Mouse (Mus musculus) spleen, adult 2 months (tissue): ENCODE measurements at regions not wholly inside any gene's neighbourhood (a gene's known extent, or its start where the extent isn't known, plus 50 kb on each side); places are given as distances from the start of the nearest gene placed in this dataset.

Source experiments
- DNase-seq, 2 experiments: peaks; one replicate each; pipeline versions ENCODE4 v3.0.0 to v3.0.0-alpha.2; 2012 to 2021; ENCODE audit warnings: low spot score in 2 of 2, low read depth in 1 of 2
- H3K27ac ChIP-seq: fragments of 200-500 bp; 2 replicates; pipeline ENCODE4 v1.5.1; 2012; ENCODE audit warnings: low read length, inconsistent platforms; ENCODE audit not compliant: insufficient read depth
- H3K27me3 ChIP-seq: fragments of 200-500 bp; 2 replicates; pipeline ENCODE4 v1.6.1; 2012; ENCODE audit warnings: mild to moderate bottlenecking, moderate library complexity, low read length, inconsistent platforms; ENCODE audit not compliant: control insufficient read depth, insufficient read depth
- H3K36me3 ChIP-seq: fragments of 200-500 bp; 2 replicates; pipeline ENCODE4 v1.6.1; 2012; ENCODE audit warnings: mild to moderate bottlenecking, low read length, inconsistent platforms; ENCODE audit not compliant: control insufficient read depth, insufficient read depth
- H3K4me1 ChIP-seq: fragments of 200-500 bp; 2 replicates; pipeline ENCODE4 v1.6.1; 2011; ENCODE audit warnings: inconsistent platforms; ENCODE audit not compliant: control insufficient read depth, insufficient read depth, insufficient read length
- H3K4me3 ChIP-seq: fragments of 200-500 bp; 2 replicates; pipeline ENCODE4 v1.5.1; 2011; ENCODE audit warnings: mild to moderate bottlenecking, inconsistent platforms; ENCODE audit not compliant: insufficient read depth, insufficient read length; ENCODE audit errors: extremely low read depth
- CTCF ChIP-seq: fragments of 200-500 bp; IDR thresholded peaks from 2 replicates; pipeline ENCODE4 v1.5.1; 2011; ENCODE audit warnings: mild to moderate bottlenecking, inconsistent platforms; ENCODE audit not compliant: insufficient read depth, insufficient read length, insufficient replicate concordance; ENCODE audit errors: extremely low read depth
- POLR2A ChIP-seq: fragments of 200-500 bp; IDR thresholded peaks from 2 replicates; pipeline ENCODE4 v1.6.1; 2011; ENCODE audit warnings: low read depth, low read length, inconsistent platforms
- WGBS: fragments of 180-500 bp; shearing (Covaris S2); methylation state at CpG from one replicate; pipeline ENCODE4 v1.1.7; 2018; 5-methylcytosine and 5-hydroxymethylcytosine counted together

DNA sequence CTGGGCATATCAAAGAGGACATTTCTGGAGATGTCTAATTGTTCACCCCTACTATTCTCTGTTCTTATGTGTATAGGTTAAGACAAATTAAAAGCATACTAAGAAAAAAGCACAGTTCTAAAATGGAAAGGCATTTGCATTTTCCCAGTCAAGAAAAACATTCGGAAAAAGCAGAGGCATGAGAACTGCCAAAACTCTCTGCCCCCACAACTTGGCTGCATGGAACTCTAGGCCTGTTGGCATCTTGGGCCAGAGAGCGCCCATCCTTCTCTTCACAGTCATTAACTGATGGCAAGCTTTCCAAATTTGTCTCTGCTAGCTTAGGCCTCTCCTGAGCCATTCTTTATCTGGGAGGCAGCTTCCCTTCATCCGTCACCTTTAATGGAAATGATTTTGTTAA, 281.6 kb downstream of the Tex13c3 start:
- Histone ChIP-seq H3K27ac (no peak overlapping the region), H3K4me1 (no peaks in the 10 kb centered on the region), H3K36me3 (no peaks in the 10 kb centered on the region), H3K4me3 (no peak overlapping the region), H3K27me3 (no peaks in the 10 kb centered on the region)
- TF ChIP-seq POLR2A (no peak), CTCF (no peak)
- DNase-seq, result no peak
- WGBS, result 88% methylated on average over 3 of the region's 3 CpGs

DNA sequence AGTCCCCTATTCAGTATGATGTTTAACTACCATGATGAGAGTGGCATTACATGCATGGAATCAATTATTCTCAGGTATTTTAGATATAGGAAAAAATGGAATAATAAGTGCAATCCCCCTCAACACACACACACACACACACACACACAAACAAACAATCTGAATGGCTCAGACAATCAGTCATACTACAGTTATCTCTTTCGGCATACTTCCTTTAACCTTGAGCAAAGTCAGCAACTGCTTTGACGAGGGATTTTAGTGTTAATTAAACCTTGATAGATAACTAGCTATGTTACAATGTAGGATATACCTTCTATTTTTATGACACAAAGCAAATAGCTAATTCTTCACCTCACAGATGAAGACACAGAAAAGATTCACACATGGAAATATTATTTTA, 312.1 kb downstream of the Tex13c3 start:
- Histone ChIP-seq H3K27me3 (no peaks in the 10 kb centered on the region), H3K27ac (no peak overlapping the region), H3K4me1 (no peaks in the 10 kb centered on the region; the same call in 1 of the 2 replicates), H3K36me3 (no peaks in the 10 kb centered on the region), H3K4me3 (no peak overlapping the region)
- TF ChIP-seq POLR2A, result no peak
- no peak for TF ChIP-seq CTCF
- WGBS, result 57% methylated on average over 2 of the region's 2 CpGs
- DNase-seq, result no peak

DNA sequence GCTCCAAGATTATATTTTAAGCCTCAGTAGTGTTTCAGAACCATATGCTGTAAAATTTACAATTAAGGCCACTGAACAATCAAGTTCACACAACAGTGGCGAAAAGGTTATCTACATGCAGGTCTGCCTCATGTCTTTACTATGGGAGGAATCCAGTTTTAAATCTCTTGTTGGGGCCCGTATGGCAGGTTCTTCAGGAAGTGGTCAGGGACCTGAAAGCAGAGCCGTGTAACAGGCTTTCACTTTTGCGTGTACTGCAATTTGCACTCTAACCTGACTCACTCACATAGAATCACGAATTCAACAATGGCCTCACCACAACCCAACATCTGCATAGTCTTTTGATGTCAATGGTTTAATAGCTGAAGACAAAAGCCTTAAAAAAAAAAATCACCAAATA, 312.6 kb downstream of the Tex13c3 start:
- Histone ChIP-seq H3K36me3 (no peaks in the 10 kb centered on the region), H3K4me3 (no peak overlapping the region), H3K27me3 (no peaks in the 10 kb centered on the region), H3K4me1 (no peaks in the 10 kb centered on the region; the same call in 1 of the 2 replicates), H3K27ac (no peak overlapping the region)
- 30% methylated on average over 5 of the region's 5 CpGs for WGBS
- TF ChIP-seq CTCF, result no peak
- TF ChIP-seq POLR2A, result no peak
- no peak for DNase-seq

DNA sequence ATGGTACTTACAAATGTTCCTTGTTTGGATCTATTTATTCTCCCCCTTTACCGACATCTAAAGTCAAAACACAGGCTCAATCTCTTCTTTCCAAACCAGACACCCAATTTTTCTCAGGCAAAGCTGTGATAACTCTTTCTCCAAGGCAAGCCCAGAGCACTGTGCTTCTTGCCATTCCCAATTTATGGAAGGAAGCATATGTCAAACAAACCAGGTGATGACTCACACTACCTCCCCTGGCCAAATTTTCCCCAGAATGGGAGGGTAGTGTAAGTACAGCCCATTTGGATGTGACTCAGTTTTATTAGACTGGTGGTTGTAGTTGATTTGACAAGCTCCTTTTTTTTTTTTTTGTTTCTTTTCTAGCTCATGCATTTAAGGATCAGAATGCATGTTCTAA, 313.0 kb downstream of the Tex13c3 start:
- H3K4me3 ChIP-seq, result no peak overlapping the region
- H3K27ac ChIP-seq, result no peak overlapping the region
- TF ChIP-seq POLR2A, result no peak
- no peak for TF ChIP-seq CTCF
- no peaks in the 10 kb centered on the region for H3K27me3 ChIP-seq
- no peaks in the 10 kb centered on the region; the same call in 1 of the 2 replicates for H3K4me1 ChIP-seq
- DNase-seq, result no peak
- 62% methylated on average over 1 of the region's 1 CpGs for WGBS
- H3K36me3 ChIP-seq, result no peaks in the 10 kb centered on the region

DNA sequence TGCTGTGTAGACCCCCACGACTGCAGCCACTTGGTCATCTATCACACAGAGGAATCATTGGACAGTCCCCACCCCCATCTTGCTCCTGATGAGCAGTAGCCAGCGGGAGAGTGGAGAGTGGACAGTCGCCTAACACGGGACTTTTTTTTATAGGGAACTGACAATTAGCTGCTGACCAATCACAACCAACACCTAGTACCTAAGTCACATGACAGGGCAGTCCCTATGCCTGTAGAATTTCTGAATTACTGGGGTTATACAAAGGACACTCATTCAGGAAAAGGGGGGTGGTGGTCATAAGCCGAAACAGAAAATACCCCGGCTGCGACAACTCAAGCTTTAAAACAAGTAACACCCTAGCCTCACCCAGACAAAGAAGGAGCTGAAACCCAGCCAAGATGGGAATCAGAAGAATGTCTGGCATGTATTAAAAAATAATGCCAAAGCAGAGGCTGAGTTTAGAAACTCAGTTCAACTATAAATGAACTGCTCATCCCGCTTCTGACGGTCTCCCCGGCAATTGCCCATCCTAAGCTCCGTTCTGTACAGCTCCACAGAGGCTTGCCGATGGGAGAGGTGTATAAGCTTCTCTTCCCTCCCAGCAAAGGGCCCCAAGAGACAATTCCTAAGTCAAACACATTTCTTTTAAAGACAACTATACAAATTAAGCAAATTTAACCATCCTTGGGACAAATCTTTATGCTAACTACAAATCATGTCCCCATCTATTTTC, 313.8 kb downstream of the Tex13c3 start:
- no peak for DNase-seq
- TF ChIP-seq CTCF (no peak), POLR2A (no peak)
- Histone ChIP-seq H3K4me1 (no peaks in the 10 kb centered on the region; the same call in 1 of the 2 replicates), H3K4me3 (peak overlapping the region; percentile 52), H3K27me3 (no peaks in the 10 kb centered on the region), H3K36me3 (no peaks in the 10 kb centered on the region), H3K27ac (peak overlapping the region; percentile 38; the same call in 1 of the 2 replicates)
- 38% methylated on average over 12 of the region's 12 CpGs for WGBS

DNA sequence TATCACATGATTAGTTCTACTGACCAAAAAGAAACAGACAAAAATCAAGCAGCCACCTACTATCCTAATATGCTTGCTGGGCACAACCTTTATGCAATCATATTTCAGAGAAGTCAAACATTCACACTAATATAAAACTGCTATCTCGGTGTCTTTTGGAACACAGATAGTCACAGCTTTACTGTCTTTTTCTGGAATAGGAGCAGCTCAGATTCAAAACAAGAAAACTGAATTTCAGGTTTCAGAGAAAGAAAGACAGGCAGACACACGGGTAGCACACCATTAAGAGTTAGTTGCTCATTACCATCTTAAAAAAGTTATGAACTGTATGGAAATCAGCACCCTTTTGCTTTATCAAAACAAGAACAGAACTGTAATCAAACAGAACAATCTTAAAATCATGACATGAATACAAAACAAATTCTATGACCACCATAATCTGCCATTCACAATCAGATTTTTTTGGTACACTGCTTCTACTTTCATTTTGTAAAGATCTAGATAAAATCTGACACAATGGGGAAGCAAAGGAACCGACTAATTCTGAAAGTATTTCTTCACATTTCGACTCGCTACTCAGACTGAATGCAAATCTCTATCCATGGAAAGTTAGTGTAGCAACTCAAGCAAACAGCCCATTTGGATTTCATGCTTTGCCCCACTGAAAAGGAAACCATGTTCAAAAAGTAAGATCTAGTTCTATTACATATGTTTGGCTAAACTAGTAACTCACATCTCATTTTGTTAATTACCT, 315.1 kb downstream of the Tex13c3 start:
- no peaks in the 10 kb centered on the region; the same call in 1 of the 2 replicates for H3K4me1 ChIP-seq
- WGBS, result 25% methylated on average over 5 of the region's 5 CpGs
- no peak for TF ChIP-seq CTCF
- no peak for TF ChIP-seq POLR2A
- no peaks in the 10 kb centered on the region for H3K36me3 ChIP-seq
- H3K27ac ChIP-seq, result no peak overlapping the region; the same call in 1 of the 2 replicates
- peak overlapping the region; percentile 44; the same call in 1 of the 2 replicates for H3K4me3 ChIP-seq
- H3K27me3 ChIP-seq, result no peaks in the 10 kb centered on the region
- no peak for DNase-seq
